Mouse (Mus musculus): Measurements from ENCODE around the gene Fam20b. TPM values are rescaled to one million over a fixed set of nuclear protein-coding genes. Genes with fewer than 3 reads are reported as not detected.

Gene Fam20b
- total RNA-seq, 2 experiments from 2014 or later = 52.3 to 54.3 TPM

- peak; percentile 39 for DNase-seq
These were observed 85.8 kb downstream of the Fam20b start for GRCm38 (mm10) chr1:156633095-156633494.

- peak; percentile 39 for DNase-seq
These were observed 87.9 kb downstream of the Fam20b start for GRCm38 (mm10) chr1:156630965-156631364.

DNA sequence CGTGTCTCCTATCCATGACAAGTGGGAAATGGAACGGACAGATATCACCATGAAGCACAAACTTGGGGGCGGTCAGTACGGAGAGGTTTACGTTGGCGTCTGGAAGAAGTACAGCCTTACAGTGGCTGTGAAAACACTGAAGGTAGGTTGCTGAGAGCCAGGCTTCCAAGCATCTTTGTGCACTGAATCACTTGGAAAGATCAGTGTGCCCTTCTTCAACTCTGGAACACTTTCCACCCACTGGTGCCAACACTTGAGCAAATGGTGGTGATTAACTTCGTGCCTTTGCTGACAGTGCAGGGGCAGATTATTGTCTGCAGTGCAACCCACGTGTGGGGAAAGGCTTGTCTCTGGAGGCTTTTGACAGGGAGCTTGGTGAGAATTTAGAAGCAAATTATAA lies 88.9 kb downstream of the Fam20b start:
- DNase-seq = no peak

Other genes with a start within 250 kb of the Fam20b start
- 10 to 100 TPM; 32.4 to 34.9 TPM for gene Soat1, start 244.8 kb downstream of the Fam20b start, total RNA-seq (2021)
- gene Gm10031, start 195.1 kb downstream of the Fam20b start, total RNA-seq (2021) = 10 to 100 TPM; 43.1 to 47.8 TPM
- 10 to 100 TPM; 24.0 to 26.1 TPM for gene Abl2, start 160.3 kb downstream of the Fam20b start, total RNA-seq (2021)
- 10 to 100 TPM; 10.1 to 12.9 TPM for gene Tor3a, start 44.7 kb downstream of the Fam20b start, total RNA-seq (2021)
- 1 to 10 TPM; 2.3 to 2.9 TPM for gene Angptl1, start 119.5 kb upstream of the Fam20b start, total RNA-seq (2021)
- gene Ralgps2, start 220.5 kb upstream of the Fam20b start, total RNA-seq (2021) = 10 to 100 TPM; 32.3 to 39.3 TPM

All from heart, postnatal 4 days (tissue).